Mouse (Mus musculus): Measurements from ENCODE around the gene Rexo4.
A peak's percentile ranks its signal among the peaks of the same experiment; 100 is the strongest.

Gene Rexo4

DNA sequence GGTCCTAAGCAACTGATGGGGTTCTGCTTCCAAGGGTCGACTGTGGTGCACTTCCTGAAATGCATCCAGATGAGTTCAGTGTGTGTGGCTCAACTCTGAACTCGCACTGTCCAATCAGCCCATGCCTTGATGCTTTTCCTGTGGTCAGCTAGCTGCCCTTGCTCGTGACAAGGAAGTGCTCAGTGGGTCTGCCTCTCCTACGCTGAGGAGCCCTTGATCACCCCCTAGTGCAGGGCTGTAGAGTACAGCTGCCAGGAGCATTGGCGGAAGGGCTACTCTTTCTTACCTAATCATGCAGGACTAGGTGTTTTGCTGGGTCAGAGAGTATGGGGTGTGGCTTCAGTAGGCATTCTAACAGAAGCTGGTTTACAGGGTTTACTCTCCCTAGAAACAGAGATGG, 22.6 kb downstream of the Rexo4 start:
- DNase-seq: no peak

DNA sequence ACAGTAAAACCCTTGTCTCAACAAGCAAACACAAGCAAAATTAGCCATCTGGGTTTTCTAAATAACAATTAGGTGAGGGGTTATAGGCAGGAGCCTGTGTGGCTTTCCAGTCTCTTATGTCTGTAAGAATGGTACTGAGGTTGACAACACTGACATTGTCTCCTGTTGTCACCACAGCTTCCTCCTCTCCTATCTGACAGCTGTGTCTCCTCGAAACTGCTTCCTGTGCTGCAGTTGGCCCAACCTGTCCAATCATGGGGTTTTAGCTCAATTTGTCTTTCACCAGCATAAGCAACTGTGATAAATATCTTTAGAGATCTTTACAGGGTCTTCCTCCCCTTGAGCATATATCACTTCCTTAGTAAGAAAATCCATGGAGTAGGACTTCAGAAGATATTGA, 27.8 kb downstream of the Rexo4 start:
- DNase-seq: no peak

DNA sequence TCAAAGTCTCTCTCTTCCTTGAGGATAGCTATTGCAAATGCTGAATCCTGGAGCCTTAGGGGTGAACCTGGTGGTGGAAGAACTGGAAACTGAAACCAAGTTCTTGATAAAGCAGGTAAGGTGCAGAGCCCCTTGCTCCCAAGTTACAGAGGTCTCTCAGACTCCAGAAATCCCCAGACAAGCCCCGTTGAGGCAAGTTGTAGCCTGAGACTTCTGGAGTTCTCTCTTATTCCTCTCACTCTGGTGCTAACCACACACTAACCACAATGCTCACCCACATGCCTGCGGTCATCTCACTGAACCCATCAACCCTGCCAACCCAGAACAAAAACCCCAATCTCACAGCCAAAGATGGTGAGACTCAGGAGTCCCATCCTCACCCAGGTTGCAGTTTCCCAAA, 28.9 kb downstream of the Rexo4 start:
- no peak for DNase-seq

DNA sequence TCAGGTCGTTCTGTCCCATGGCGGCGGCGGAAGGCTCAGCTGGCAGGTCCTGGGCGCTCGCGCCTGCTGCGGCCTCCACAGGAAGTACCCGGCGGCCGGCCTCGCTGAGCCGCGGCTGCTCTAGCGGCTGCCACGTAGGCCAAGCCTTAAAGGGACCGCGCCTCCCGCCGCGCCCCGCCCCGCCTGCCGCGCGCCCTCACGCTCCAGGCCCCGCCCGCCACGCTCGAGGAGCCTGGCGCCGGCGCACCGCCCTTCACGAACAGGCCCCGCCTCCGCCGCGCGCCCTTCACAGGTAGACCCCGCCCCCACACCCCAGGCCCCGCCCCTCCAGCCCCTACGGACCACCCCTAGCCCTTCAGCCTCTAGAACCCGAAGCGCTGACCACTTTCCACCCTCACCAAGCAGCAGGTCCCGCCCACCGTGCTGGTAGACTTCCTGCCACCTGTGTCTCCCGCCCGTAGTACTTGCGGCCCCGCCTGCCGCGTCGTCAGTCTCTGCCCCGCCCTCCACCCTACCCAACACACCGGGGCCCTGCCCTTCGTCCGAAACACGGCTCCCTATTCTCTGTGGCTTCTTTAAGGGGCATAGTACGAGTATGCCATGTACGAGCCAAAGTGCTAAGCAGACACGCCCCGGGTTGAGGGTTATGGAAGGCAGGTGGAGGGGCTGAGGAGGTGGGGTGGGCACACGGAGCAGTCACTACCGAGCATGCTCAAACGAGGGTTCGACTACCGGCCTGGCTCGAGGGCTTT, 30.7 kb downstream of the Rexo4 start, which contains the start of the genes Surf4 and Stkld1:
Surf4 (minus strand) TSS at position 625 of the 752 bp plus-strand sequence.
Stkld1 (plus strand) TSS at position 744 of the 752 bp plus-strand sequence.
- peak; percentile 93 for DNase-seq

DNA sequence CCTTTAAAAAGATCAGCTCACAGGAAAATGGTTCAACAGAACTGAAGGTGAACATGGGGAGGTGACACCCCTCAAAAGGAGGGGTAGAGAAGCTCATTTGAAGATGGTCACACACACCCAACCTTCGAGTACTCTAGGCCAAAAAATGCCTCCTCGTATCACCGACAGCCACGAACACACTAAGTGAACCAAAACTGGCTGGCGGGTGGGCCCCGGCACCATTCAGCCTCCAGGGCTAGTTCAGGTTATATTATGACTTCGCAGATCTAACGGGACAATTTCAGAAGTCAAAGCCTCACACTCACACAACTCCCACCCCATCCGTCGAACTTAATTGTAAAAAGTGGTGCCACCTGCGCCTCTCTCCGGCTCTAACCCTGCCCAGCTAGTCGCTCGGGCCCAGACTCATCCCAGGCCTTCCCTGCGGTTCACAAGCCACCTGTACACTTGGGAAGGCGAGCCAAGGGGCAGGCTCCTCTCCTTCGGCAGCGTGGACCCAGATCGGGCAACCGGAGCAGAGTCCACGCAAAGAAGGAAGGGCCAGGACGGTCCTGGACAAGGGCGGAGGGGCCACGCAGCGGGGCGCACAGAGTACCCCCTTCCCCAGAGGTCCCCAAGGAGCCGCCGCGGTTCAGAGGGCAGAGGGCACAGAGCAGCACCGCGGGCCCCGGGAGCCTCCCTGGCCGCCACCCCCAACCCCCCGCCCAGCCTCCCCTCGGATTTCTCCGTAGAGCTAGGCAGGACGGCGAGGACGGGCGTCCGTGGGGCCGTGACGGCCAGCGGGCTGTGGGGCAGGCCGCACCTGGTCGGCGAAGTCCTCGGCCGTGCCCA, 31.5 kb downstream of the Rexo4 start:
- peak; percentile 72 for DNase-seq

DNA sequence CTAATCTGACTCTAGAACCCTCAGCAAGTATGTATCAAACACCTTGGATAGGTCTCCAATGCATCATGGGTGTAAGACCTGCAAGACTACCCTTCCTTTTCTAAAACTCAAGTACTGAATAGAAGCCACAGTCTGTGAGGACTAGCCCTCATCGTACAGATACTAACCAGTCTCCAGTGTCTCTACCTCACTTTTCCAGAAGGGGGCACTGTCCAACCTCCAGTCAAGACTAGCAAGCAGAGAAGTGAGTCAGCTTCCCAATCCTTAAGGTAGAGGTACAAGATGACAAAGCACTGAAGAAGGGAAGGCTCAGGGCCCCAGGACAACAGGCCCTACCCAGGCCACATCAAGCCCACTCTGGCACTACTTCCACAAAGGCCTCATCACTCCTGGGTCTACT, 33.8 kb downstream of the Rexo4 start:
- DNase-seq: peak; percentile 72

DNA sequence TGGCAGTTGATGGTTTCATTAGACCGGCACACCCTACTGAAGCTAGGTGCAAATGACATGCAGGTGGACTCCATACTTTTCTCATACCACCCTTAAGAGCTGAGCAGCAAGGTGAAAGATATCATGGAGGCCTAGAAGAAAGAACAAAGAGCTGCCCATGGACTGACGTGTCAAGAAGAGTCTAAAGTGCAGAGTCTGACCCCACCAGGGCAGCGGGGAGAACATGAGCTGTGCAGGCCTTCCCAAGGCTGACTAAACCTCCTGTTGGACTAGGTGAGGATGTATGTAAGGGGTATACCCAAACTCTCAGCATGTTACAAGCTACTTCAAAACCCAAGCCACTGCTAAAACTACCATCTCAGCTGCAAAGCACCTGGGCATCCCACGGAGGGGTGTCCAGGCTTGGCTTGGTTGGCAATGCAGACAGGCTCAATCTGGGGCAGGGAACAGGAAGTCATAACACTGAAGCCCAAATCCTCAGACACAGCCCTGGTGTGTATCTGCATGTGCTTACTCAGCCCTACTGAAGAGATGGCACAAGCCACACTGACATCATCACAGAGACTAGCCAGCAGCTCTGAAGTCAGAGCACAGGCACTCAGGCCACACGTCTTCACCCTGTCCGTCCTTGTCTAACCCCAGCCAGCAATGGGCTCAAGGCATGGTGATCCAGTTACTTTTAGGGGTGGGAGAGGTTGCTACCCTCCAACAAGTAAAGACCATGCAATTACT, 36.3 kb downstream of the Rexo4 start:
- no peak for DNase-seq

DNA sequence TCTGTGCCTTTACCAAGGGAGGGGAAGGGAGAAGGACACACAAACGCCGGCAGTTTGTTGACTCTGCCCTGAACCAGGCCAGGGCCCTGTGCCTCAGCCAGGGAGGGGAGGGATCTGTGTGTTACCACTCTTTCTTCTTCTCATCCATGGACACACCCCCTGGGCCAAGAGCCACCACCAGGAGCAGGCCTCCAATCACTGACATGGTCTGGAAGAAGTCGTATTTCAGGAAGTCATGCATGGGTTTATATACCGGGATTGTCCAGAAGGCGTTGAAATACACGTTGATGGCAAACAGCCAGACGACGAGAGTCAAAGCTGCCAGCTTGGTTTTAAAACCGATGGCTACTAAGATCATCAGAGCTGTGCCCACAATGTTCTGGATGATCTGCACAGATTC, 42.4 kb downstream of the Rexo4 start:
- no peak for DNase-seq

DNA sequence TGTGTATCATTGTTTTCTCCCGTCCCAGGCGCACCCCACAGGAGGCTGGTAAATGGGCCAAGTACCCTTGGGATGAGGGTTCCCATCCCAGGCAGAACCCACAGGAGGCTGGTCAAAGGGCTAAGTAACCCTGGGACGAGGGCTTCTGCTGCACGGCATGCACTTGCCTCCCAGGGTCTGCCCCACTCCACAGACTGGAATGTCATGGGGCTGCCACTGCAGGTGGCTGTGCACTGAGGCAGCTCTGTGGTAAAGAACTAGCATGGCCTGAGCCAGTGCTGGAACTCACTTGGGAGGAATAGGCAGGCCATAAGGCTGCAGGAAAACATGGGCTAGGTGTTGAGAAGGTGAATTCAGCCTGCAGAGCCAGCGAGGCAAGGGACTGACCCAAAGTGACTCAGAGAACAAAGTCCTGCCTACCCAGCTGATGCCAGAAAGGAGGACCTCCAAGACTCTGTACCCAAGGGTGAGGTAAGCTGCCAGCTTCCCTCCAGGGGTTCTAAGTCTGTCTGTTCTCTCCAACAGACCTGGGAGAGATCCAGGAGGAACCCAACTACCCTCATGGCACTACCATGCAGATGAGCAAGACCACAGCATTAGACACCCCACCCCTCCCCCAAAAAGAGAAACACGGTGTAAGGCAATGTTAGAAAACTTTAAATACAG, 43.9 kb downstream of the Rexo4 start:
- no peak for DNase-seq

DNA sequence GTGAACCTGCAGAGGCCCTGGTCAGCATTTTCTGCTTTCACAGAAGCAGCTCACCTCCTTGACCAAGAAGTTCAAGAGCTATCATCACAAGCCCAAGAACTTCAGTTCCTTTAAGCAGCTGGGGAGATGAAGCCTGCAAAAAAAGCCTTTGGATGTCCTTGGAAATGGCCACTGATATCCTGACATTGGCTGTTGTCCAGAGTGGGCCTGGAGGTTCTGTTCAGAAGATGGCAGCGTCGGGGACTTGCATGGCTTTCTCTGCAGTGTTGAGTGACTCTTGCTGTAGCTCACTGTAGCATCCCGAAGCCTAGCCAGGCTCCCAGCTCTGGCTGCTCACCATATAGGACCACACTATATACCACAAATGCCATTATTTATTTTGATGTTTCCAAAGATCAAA, 44.5 kb downstream of the Rexo4 start:
- DNase-seq: no peak

DNA sequence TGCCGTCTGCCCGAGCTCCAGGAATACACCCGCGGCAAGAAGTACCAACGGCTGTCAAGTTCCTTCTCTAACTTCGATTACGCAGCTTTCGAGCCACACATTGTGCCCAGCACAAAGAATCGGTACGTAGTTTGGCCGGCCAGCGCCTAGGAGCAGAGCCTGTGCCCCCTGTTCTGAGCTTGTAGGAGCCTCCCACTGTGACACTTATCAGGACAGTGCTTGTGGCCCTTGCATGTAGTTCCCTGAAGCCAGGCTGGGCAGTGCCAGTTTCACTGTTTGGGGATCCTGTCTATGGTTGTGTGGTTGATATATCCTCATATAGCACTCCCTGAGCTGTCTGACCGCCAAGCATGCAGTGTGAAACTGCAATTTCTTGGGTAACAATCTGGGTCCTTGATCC, 47.4 kb downstream of the Rexo4 start:
- DNase-seq: no peak

DNA sequence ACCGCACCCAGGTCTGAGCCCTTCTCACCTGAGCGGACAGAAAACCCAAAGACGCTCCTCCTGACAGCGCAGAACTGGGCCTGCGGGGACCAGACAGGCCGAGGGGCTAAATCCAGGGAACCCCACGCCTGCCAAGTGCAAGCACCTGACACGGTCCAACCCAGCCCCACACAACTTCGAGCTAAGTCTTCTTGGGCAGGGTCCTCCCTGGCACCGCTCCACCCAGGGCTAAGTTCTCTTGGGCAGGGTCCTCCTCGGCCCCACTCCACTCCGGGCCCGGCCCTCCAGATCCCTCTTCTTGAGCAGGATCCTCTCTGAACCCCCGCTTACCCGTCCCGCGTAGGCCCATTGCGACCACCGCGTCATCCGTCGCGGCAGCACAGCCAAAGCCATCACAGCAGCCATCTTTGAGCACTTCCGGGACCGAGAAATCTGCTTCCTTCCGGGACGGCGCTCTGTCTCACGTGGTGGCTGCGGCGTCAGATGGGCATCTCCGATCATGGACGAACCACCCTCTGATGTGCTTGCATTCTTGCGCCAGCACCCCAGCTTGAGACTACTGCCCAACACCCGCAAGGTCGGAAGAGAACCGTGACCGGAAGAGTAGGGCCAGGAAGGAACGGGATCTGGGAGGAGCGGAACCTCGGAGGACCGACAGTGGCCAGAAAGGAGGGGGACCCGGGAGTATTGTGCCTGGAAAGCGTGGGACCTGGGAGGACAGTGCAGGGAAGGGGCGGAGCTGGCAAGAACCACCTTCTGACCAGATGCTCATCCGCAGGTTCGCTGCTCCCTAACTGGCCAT, 48.1 kb downstream of the Rexo4 start, which contains the start of the genes Surf2 and Surf1:
Surf2 (plus strand) TSS at position 441 of the 802 bp plus-strand sequence.
Surf1 (minus strand) TSS at position 604 of the 802 bp plus-strand sequence.
- DNase-seq: peak; percentile 85

DNA sequence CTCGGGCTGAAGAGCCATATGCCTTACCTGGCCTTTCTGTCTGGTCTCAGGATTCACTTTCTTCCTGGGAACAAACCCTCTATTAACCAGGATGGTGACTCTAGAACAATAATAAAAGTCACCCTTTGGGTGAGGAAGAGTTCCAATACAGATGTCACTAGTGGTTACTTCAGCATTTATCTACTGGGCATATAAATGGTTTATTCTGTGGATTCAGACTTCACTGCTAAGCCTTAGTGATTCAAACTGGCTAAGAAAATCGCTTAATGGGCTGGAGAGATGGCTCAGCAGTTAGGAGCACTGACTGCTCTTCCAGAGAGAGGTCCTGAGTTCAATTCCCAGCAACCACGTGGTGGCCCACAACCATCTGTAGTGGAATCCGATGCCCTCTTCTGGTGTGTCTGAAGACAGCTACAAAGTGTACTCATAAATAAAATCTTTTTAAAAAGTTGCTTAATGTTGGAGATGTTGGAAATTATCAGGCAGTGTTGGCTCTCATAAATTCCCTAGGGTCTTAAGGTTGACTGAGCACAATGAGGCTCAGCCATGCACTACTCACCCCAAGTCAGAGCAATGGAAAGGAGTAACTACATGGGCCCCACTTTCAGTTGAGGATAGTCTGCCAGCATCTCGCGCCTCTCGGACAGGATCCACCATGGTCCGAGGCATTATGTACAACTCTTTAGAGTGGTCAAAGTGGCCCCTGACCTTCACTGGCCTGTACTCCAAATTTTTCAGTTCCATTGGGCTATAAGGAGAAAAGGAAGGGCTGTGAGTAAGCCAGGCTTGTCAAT, 49.8 kb downstream of the Rexo4 start:
- DNase-seq: peak; percentile 7

DNA sequence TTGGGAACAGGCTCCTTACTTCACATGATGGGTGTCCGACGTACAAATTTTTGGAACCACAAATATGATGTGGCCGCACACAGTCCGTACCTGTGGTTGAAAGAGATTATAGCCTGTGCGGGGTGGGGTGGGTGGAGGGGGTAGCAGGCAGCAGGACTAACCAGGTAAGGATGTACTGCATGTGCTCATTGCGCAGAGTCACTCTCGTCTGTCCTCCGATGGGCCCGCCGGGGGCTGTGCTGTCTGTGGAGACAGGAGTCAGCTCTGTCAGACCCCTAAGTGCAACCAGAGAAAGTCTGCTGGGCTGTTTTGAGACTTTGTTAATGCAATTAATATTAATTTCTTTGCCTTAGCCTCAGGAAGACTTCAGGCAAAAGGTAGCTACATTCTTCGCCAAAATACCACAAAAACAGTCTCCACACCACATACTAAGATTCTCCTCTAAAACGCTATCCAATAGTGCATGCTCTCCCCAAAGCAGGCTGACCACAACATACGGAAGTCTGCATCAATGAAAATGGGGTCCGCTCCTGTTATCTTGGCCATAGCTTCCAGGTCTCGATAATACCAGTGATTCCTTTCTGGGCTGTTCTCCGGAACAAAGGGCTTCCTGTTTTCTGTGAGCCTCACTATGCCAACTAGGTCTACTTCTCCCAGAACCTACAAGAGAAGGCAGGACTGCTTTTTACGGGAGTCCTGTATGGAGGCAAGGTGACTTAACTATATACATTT, 50.6 kb downstream of the Rexo4 start:
- peak; percentile 22 for DNase-seq

DNA sequence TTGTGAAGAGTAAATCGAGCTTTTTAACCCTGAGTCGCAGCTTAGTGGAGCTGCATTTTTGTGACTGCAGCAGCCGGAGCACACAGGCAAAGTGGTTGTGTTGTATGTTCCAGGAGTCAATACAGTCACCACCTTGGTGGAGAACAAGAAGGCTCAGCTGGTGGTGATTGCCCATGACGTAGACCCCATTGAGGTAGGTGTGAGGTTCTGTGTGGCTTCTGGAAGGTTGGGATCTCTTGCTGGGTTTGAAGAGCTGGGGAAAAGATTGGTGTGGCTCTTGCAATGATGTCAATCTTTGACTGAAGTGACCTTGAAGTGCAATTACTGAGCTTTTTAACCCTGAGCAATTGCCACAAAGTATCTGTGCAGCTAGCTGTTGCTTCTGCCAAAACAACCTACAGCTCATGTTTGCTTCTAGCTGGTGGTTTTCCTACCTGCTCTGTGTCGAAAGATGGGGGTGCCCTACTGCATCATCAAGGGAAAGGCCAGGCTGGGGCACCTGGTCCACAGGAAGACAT, 51.9 kb downstream of the Rexo4 start:
- peak; percentile 32 for DNase-seq

DNA sequence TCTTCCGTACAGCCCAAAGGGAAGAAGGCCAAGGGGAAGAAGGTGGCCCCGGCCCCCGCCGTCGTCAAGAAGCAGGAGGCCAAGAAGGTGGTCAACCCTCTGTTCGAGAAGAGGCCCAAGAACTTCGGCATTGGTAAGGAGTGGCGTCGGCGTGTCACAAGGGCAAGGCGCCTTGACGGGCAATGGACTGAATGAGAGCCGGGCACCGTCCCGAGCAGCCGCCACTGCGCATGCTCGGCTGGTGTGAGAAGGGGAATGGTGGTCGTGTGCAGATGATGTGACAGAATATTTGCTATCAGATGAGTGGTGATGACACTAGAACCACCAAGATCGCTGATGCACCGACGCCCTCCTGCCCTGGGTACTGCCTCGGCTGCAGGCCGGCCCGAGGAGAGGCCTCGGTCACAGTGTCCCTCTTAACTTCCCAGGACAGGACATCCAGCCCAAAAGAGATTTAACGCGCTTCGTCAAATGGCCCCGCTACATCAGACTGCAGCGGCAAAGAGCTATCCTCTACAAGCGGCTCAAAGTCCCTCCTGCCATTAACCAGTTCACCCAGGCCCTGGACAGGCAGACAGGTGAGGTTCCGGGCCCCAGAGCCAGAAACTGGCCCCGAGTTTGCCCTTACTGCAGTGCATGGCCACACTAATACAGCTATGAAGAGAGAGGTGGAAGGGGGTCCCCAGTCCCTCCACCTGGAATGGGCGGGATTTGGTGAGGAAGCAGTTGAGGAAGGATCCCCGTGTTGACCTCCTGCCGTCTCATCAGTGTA, 53.0 kb downstream of the Rexo4 start:
- DNase-seq: peak; percentile 50

DNA sequence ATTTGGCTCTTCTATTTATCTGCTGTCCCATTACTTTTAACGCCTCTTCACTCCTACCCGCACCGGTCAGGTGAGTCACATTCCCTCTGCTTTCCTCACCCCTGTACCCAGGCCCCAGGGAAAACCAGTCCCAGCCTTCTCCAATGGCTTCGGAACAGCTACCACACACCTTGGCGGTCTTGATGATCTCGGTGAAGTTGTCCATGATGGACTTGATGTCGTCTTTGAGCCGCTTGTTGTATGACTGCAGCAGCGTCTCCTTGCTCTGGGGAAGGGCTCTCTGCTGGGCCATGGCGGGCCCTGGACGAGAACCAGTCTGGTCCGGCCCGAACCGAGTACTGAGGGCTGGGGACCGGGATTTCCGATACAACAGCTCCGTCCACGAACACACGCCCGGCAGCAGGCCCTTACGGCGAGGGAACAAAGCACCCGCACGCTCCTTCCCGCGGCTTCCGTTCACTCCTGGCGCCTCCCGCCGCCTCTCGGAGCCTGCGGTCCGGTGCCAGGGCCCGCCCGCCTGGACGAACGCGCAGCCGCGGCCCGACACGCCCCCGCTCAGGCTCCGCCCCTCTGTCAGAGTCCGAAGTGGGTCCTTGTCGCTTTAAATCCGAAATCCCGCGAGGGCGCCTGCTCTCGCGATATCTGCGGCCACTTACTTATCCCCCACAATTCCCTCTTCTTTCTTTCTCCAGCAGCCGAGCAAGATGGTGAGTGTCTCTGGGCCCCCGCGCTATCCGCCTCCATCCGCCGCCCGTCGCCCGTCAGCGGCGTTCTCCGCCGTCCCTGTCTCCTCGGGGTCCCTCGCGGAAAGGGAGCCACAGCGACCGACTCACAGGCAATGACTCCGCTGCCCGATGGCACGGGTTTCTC, 53.8 kb downstream of the Rexo4 start, which contains the start of the genes Med22 and Rpl7a:
Med22 (minus strand) TSS at position 554 of the 870 bp plus-strand sequence.
Rpl7a (plus strand) TSS at position 641 of the 870 bp plus-strand sequence.
- DNase-seq: peak; percentile 99

DNA sequence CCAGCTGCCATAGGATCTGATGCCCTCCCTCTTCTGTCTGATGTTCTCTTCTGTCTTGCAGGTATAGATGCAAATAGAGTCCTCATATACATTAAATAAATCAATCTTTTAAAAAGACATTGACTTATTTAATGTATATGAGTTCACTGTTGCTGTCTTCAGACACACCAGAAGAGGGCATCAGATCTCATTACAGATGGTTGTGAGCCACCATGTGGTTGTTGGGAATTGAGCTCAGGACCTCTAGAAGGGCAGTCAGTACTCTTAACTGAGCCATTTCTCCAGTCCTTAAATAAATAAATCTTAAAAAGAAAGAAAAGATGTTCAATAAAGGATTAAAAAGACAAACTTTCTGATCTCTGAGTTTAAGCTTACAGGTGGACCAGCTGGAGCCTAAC, 54.8 kb downstream of the Rexo4 start:
- no peak for DNase-seq

Data from cerebellum, adult 9-11 months (tissue).